In genomic region chr2:18012866-18013265, GRCm38 (mm10) we compare ENCODE assay signal across 37 mouse cellular contexts. TPM values are rescaled to one million over a fixed set of nuclear protein-coding genes. Genes with fewer than 3 reads are reported as not detected.
"Had no signal": no experiment of that assay in that cellular context is flagged by ENCODE, and none has a peak within 500 bp of the region (broad histone marks: within the 10 kb centered on the region; RNA-seq: fewer than 3 reads in every experiment).

No protein-coding gene starts in this region.

- H3K4me2 ChIP-seq: limb, embryonic 12.5 days; limb, embryonic 13.5 days; limb, embryonic 15.5 days; liver, embryonic 11.5 days; liver, embryonic 12.5 days; liver, embryonic 13.5 days; liver, embryonic 15.5 days; lung, embryonic 14.5 days; lung, embryonic 15.5 days; midbrain, embryonic 12.5 days; midbrain, embryonic 13.5 days; midbrain, embryonic 15.5 days; neural tube, embryonic 12.5 days had no signal

- H3K27ac ChIP-seq: limb, embryonic 10.5 days; limb, embryonic 12.5 days; limb, embryonic 13.5 days; limb, embryonic 15.5 days; liver, embryonic 12.5 days; liver, embryonic 13.5 days; liver, embryonic 14.5 days; liver, embryonic 15.5 days; lung, embryonic 15.5 days; macrophage; midbrain, embryonic 10.5 days; midbrain, embryonic 12.5 days; midbrain, embryonic 13.5 days; midbrain, embryonic 15.5 days; neural tube, embryonic 12.5 days had no signal

- ATAC-seq: liver, embryonic 12.5 days; liver, postnatal 0 days; lung, postnatal 0 days; midbrain, embryonic 13.5 days; midbrain, embryonic 15.5 days had no signal

- H3K36me3 ChIP-seq: limb, embryonic 10.5 days; limb, embryonic 12.5 days; limb, embryonic 13.5 days; limb, embryonic 15.5 days; liver, embryonic 12.5 days; liver, embryonic 13.5 days; liver, embryonic 15.5 days; lung, embryonic 15.5 days; midbrain, embryonic 10.5 days; midbrain, embryonic 12.5 days; midbrain, embryonic 13.5 days; midbrain, embryonic 15.5 days; neural tube, embryonic 12.5 days had no signal

- H3K4me3 ChIP-seq: limb, embryonic 10.5 days; limb, embryonic 12.5 days; limb, embryonic 13.5 days; limb, embryonic 15.5 days; liver, embryonic 12.5 days; liver, embryonic 13.5 days; liver, embryonic 15.5 days; lung, embryonic 15.5 days; megakaryocyte, embryonic 14.5 days; midbrain, embryonic 10.5 days; midbrain, embryonic 12.5 days; midbrain, embryonic 13.5 days; midbrain, embryonic 15.5 days; myocyte; neural tube, embryonic 12.5 days had no signal

- H3K4me1 ChIP-seq: limb, embryonic 10.5 days; limb, embryonic 12.5 days; limb, embryonic 13.5 days; limb, embryonic 15.5 days; liver, embryonic 12.5 days; liver, embryonic 13.5 days; liver, embryonic 15.5 days; lung, embryonic 15.5 days; megakaryocyte, embryonic 14.5 days; midbrain, embryonic 10.5 days; midbrain, embryonic 12.5 days; midbrain, embryonic 13.5 days; midbrain, embryonic 15.5 days; neural tube, embryonic 12.5 days had no signal

- H3K27me3 ChIP-seq: limb, embryonic 12.5 days; limb, embryonic 13.5 days; limb, embryonic 15.5 days; liver, embryonic 12.5 days; liver, embryonic 13.5 days; liver, embryonic 15.5 days; lung, embryonic 15.5 days; megakaryocyte, embryonic 14.5 days; midbrain, embryonic 12.5 days; midbrain, embryonic 13.5 days; midbrain, embryonic 15.5 days; neural tube, embryonic 12.5 days had no signal

- H3K9me3 ChIP-seq: limb, embryonic 10.5 days; limb, embryonic 12.5 days; limb, embryonic 13.5 days; limb, embryonic 15.5 days; liver, embryonic 12.5 days; liver, embryonic 13.5 days; liver, embryonic 15.5 days; lung, embryonic 15.5 days; midbrain, embryonic 12.5 days; midbrain, embryonic 13.5 days; midbrain, embryonic 15.5 days; neural tube, embryonic 12.5 days had no signal

- H3K9ac ChIP-seq: limb, embryonic 12.5 days; limb, embryonic 13.5 days; limb, embryonic 15.5 days; liver, embryonic 12.5 days; liver, embryonic 13.5 days; liver, embryonic 14.5 days; liver, embryonic 15.5 days; liver, postnatal 0 days; lung, embryonic 14.5 days; lung, embryonic 15.5 days; midbrain, embryonic 12.5 days; midbrain, embryonic 13.5 days; midbrain, embryonic 15.5 days; neural tube, embryonic 12.5 days had no signal

- DNase-seq: left cerebral cortex, postnatal 4 days; liver; liver, embryonic 13.5 days; liver, postnatal 0 days; lung, adult 18-20 months; lung, adult 2 months; lung, embryonic 14.5 days; lung, postnatal 10 days; lung, postnatal 14 days; lung, postnatal 36 days; lung, postnatal 4 days; midbrain, embryonic 14.5 days had no signal

RNA-seq across cellular contexts. Expression of gene H2al2a, which starts 16.1 kb away (rescaled TPM):
- polyA plus RNA-seq: limb, embryonic 10.5 days; limb, embryonic 11.5 days; limb, embryonic 12.5 days; limb, embryonic 13.5 days; limb, embryonic 14.5 days; limb, embryonic 15.5 days; liver, adult 2 months; liver, embryonic 11.5 days; liver, embryonic 12.5 days; liver, embryonic 13.5 days; liver, embryonic 14.5 days; liver, embryonic 15.5 days; liver, embryonic 16.5 days; liver, postnatal 0 days; lung, adult 2 months; lung, embryonic 14.5 days; lung, embryonic 15.5 days; lung, embryonic 16.5 days; lung, postnatal 0 days; macrophage; midbrain, embryonic 10.5 days; midbrain, embryonic 12.5 days; midbrain, embryonic 13.5 days; midbrain, embryonic 14.5 days; midbrain, embryonic 15.5 days; midbrain, postnatal 0 days; myocyte; neural tube, embryonic 11.5 days; neural tube, embryonic 12.5 days had no signal

RNA-seq across cellular contexts. Expression of gene Skida1, which starts 36.0 kb away (rescaled TPM):
- polyA plus RNA-seq: macrophage had no signal
